Mouse (Mus musculus) heart, postnatal 0 days (tissue): ENCODE results near the gene Iqcf5.

Source experiments
- CTCF ChIP-seq: IDR thresholded peaks from 2 replicates; pipeline ENCODE4 v1.5.1; 2016; ENCODE audit warnings: antibody characterized with exemption, control low read depth, low read depth
- EP300 ChIP-seq: IDR thresholded peaks from 2 replicates; pipeline ENCODE4 v1.6.1; 2016; ENCODE audit warnings: antibody characterized with exemption, low read depth

DNA sequence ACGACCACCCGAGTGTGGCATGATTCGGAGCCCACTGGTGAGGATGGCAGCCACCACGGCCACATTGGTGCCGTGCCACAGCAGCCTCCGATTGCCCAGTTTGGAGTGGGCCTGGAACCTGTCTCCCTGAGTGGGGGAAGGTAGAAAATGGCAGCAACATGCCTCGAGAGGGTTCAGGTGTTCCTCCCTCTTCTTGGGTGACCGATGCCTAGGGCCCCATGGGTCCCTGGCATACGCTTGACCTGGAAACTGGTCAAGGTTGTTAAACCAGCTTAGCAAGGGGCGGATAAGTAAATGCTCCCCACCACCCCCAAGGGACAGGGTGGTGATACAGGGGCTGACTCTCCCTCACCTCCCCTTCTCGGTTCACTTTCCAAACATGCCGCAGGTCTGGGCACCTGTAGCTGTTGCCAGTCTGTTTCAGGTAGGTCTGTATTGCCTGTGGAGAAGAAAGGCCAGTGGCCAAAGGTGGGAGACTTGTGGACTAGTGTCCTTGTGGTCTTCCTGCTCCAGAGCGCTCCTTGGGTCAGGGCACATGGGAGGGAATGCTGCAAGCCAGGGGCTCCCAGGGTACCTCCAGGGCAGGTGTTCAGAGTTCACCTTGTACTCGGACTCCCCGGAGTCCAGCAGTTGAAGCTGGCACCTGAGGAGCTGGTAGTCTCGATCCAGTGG lies 41.2 kb upstream of the Iqcf5 start:
- TF ChIP-seq CTCF (no peak), EP300 (no peak)
